Mouse (Mus musculus): ENCODE results near the gene Rnd2.

- TF ChIP-seq CTCF (IDR thresholded peaks at IDR 0.05; ENCODE audit: borderline replicate concordance, control insufficient read depth, extremely low read depth, insufficient read depth, low read length, poor library complexity) (no peak), POLR2A (IDR thresholded peaks at IDR 0.05; ENCODE audit: control insufficient read depth, extremely low read depth, insufficient read depth, low read length, poor library complexity) (no peak)
Observed at GRCm38 (mm10) chr11:101465869-101466551, 1.2 kb downstream of the Rnd2 start, which contains the start of gene Vat1.
